Mouse (Mus musculus): ENCODE data around the gene Lig1.
"Not testable (repeated sequence)": the region's sequence is repeated elsewhere in the genome, so short reads cannot be mapped to it uniquely, and the experiment has no call there.

Gene Lig1

GRCm38 (mm10) chr7:13277081-13277480 is at the start of gene Lig1:
Gene Lig1 (plus strand): TSS chr7:13277283.
- no peak for DNase-seq

GRCm38 (mm10) chr7:13260746-13261700 is 16.1 kb upstream of the Lig1 start:
- DNase-seq = no peak

- DNase-seq = no peak
Measured at GRCm38 (mm10) chr7:13263851-13264250, 13.2 kb upstream of the Lig1 start.

DNA sequence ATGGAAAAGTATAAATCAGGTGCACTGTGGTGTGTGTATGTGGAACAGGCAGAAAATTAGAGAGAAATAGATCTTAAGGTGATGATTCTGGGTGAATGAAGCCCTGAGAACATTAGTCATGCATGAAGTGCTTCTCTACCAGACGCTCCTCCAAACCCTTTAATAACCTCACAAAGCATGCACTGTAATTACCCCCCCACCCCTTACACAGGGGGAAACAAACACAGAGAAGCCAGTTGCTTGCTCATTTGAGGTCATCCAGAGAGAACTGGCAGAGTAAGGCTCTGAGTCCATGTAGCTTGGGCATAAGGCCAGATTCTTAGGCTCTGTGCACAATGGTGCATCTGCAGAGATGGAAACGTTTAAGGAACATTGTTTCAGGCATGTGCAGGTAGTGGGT is 12.7 kb upstream of the Lig1 start:
- no peak for DNase-seq

DNA sequence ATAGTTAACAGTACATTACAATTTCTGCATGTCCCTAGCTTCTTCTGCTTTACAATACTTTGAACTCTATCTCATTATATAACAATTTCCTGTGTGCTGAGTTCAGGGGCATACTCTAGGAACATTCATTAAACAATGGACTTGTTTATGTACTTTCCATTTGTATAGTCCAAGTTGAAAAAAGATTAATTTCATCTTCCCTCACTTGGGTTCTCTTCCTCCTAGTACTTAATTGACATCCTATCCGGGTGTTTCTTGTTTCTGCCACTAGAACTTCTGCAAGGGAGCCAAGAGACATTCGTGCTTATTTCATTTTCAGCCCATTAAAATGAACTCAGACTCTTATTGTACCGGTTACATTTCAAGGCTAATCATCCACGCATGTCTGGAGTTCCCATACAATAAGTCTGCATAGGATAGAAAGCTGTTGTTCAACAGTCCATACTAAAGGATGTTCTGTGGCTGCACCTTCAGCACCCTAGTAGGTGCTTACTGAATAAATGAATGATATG is 8.3 kb upstream of the Lig1 start:
- no peak for DNase-seq

DNA sequence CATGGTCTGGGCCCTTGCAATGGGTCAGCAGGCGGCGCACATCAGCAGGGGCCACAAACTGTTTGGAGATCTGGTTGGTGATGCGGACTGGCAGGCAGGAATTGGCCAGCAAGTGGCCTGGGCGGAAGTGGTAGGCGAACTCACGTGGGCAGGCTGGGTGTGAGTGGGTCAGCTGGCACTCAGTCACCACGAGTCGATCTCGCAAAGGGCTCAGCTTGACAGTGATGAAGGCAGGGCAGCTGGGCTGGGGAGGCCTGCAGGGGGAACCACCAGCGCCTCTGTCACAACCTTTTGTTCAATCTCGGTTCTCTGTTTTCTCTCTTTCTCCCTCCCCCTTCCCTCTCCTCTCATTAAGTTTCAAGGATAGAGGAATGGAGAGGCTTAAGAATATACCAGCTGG is 7.7 kb upstream of the Lig1 start:
- DNase-seq = peak; percentile 14 to 65

DNA sequence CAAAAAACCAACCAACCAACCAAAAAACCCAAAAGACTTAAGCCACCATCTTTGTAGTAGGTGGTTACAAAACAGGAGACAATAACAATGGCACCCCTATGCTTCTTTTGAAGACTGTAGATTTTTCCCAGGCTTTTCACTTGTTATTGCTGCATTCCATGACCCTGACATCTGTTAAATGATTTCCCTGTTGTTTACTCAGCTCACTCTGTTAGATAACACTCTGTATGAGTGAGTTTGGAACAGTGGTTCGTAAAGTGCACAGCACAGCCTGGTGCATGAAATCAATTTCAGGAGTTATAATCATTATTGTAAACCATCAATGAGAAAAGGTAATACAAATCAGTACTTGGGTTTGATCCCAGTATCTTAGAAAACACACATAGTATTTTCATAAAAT is 5.4 kb upstream of the Lig1 start:
- no peak for DNase-seq

DNA sequence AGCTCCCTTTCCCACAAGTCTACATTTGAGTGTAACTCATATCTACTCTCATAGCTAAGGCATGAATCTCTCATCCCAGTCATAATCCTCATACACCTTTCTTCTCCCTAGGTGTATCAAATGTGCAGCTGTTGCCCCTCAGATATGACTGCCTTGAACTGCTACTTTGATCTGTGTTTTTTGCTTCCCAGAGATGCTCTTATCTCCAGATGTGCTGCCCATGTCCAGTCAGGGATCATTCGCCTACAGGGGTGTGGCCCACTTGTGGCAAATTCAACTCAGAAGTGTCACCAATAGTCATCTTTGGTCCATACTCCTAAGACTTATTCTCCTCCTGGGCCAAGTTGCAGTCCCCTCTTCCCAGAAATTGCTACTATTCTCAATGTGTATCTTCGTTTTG is 750 bp downstream of the Lig1 start:
- DNase-seq = no peak

DNA sequence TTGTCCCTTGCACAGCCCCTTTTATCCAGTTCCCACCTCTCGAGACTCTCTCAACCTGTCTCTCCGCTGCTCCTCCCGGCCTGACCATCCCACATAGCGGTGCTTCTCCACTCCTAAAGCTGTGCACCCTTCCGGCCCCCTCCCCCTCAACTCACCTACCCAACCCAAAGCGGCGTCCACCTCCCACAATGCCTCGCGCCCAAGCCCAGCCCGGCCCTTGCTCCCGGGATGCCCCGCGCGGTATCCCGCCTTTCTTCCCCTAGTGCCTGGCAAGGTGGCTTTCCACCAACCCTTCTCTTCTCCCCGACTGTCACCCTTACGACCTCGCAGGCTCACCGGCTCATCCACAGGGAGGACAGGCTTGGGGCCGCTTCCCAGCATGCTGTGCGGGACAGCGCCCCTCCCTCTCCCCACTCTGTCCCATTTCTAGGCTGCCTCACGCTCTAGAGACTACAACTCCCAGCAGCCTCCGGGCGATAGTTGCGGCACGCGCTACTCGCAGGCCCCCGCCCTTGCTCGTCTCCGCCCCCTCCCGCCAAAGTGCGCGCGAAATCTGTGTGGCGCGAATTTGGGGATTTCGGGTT is 1.3 kb downstream of the Lig1 start, which contains the start of gene Zswim9:
Gene Zswim9 (minus strand): TSS at position 414 of the 584 bp plus-strand sequence.
- peak; percentile 93 to 94 for DNase-seq

- DNase-seq = not testable (repeated sequence)
Measured at GRCm38 (mm10) chr7:13278957-13279356, 1.9 kb downstream of the Lig1 start.

GRCm38 (mm10) chr7:13288621-13289020 is 11.5 kb downstream of the Lig1 start:
- no peak for DNase-seq

DNA sequence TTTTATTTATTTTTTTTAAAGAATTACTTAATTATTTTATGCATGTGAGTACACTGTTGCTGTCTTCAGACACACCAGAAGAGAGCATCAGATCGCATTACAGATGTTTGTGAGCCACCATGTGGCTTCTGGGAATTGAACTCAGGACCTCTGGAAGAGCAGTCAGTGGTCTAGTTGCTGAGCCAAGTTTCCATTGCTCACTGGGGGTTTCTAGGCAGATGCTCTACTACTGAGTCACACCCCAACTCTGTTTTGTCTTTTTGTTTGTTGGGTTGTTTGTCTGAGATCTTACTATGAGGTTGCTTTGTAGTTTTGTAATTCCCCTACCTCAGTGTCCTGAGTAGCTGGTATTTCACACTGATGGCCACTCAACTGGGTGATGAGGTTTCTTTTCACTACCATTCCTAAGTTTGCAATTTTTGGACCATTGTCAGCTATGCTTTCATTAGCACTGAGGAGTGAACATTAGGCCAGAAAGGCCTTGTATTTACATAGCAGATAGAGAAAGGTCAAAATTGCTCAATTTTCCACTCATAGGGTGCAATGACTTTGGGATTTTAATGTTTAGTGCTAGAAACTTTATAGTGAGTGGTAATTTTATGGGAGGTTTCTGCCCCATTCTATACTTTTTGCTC is 13.1 kb downstream of the Lig1 start:
- no peak for DNase-seq

DNA sequence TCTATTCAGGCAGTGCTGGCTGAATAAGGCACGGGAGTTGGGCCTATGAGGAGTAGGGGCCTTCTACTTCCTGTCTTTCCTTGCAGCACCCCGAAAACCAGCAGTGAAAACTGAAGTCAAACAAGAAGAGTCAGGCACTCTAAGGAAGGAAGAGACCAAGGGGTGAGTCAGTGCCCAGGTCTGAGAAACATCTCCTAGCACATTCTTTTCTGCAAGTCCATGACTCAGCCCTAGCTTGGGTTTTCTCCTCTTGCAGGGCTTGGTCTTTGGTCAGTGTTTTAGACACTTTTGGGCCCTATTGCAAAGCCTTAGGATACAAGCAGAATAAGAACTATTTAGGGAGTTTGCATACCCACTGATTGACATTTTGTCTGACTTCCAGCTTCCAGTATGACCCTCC is 14.3 kb downstream of the Lig1 start:
- no peak for DNase-seq

DNA sequence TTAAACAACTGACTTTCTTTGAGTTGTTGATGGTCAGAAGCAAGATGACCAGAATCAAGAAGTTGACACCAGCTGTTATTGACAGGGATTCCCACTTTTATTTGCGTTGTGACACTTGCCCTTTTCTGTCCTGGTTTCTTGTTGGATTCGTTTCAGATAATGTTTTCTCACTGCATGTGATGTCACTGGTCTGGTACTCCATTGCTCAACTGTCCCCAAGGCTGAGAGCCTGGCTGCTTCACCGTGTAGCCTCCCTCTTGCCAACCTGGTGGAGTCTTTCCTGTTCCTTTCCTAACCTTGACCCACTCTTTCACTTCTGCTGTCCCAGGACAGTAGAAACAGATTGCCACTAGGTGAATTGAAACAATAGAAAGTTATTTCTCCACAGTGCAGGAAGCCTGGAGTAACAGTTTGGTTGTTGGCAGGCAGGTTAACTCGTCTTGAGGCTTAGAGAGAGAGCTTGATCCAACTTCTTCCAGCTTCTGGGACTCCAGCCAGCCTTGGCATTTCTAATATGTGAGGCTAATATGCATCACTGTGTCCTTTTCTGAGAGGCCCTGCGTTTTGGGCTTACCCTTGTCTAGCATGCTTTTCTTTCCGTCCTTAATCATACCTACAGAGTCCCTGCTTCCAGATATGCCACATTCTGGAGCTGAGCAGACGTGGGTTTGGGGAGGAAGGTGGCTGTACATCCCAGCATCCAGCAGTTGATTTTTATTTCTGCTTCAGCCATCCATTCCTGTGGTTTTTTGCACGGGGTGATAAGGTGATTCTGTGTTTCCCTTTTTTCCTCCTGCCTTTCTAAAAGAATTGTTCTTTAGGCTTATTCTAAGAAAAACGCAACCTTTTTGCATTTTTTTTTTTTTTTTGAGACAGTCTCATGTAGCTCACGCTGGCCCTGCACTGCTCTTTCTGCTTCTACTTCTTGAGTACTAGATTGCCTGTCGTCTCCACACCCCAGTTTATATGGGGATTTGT is 17.1 kb downstream of the Lig1 start:
- no peak for DNase-seq

- no peak for DNase-seq
Measured at GRCm38 (mm10) chr7:13295256-13295655, 18.2 kb downstream of the Lig1 start.

GRCm38 (mm10) chr7:13297636-13298035 is 20.6 kb downstream of the Lig1 start:
- no peak for DNase-seq

- DNase-seq = no peak
Measured at GRCm38 (mm10) chr7:13298821-13299220, 21.7 kb downstream of the Lig1 start.

DNA sequence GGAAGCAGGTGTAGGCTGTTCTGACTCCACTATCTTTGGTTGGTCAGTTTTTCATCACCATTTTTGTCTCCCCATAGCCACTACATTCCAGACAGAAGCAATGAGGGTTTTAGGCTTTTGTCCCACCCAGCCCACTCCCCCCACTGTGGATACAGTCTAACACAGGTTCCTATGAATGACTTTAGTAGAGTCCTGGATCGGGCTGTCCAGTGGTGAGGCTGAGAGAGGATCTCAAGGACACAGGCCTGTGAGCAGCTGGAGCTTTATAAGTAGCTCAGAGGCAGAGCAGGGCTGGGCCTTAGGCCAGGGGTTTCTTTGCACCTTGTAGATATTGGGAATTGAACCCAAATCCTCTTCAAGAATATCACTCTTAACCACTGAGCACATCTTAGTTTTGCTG is 24.6 kb downstream of the Lig1 start:
- DNase-seq = no peak

- peak in 1 of 2 experiments; percentile 14 for DNase-seq
Measured at GRCm38 (mm10) chr7:13302780-13303179, 25.7 kb downstream of the Lig1 start.

DNA sequence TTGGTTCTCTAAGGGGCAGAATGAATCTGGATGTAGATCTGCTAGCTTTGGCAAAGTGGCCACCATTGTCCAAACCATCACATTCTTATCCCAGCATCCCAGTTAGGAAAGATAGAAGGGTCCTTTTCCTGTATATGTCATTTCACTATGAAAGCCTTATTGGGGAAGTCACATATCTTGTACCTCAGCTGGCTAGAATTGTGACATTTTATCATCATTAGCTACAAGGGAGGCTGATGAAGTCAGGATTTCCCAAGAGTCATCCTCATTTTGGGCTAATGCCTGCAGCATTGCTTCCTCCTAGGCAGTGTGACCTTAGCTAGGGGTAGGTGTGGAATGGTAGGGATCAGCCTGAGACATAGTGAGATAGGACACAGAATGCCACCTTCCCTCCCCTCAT is 26.3 kb downstream of the Lig1 start:
- no peak for DNase-seq

DNA sequence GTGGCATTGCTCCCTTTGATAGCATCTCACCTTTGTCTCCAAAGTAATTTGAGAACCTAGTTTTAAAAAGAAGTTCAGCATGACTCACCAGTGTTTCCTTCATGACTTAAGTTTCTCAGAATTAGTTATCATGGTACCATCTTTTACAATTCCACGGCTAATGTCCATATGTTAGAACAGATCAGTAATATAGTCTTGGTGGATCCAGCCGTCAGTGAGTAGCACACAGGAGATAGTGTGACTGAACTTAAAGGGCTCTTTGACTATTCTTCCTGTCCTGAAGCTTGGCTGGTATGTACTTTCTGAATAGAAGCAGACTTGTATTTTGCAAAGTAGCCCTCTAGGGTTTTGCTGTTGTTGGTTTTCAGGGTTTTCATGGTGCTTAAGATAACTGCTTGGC is 32.3 kb downstream of the Lig1 start:
- no peak for DNase-seq

DNA sequence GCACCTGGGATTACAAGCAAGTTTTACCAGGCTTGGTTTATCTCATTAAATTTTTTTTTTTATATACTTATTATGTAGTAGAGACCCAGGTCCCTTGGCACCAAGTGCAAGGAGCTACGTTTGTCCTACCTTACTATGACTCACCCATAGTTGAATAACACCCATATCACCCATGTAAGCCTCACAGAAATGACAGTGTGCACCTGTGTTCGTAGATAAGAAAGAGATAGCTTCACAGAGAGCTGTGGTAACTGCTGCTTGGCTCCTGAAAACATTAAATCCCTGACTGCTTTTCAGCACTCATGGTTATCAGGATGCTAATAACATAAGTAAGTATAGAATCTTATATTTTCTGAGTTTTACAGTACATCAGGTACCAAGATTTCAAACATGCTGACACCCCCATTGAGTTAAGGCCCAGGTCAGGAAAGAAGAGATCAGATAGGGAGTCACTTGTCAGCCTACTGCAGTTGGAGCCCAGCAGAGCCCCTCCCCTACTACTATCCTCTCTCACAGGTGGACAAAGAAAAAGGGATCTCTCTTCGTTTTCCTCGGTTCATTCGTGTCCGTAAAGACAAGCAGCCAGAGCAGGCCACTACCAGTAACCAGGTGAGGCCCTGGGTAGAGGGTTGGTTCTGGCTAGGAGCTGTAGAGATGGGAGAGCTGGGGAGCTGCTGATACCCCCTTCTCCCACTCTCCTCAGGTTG is 33.6 kb downstream of the Lig1 start:
- DNase-seq = no peak

All from lung, postnatal 4 days (tissue).